Mouse (Mus musculus) C2C12 (cell line): ENCODE data around the gene Ubd. TPM values are rescaled to one million over a fixed set of nuclear protein-coding genes. Genes with fewer than 3 reads are reported as not detected.
A peak's percentile ranks its signal among the peaks of the same experiment; 100 is the strongest.

Source experiments
- H3K27me3 ChIP-seq: one replicate; pipeline ENCODE4 v1.6.1; 2011; ENCODE audit not compliant: control insufficient read depth, insufficient read depth, insufficient read length
- H3K36me3 ChIP-seq: one replicate; pipeline ENCODE4 v1.6.1; 2011; ENCODE audit not compliant: control insufficient read depth, insufficient read depth
- H3K4me3 ChIP-seq: one replicate; pipeline ENCODE4 v1.5.1; 2011; ENCODE audit warnings: mild to moderate bottlenecking, control low read depth; ENCODE audit not compliant: poor library complexity, insufficient read depth, severe bottlenecking
- H3K79me2 ChIP-seq: one replicate; pipeline ENCODE4 v1.6.1; 2011; ENCODE audit not compliant: control insufficient read depth, insufficient read depth
- H3K79me3 ChIP-seq: one replicate; pipeline ENCODE4 v1.6.1; 2011; ENCODE audit warnings: low read depth, control low read depth
- H3ac ChIP-seq: one replicate; pipeline ENCODE3; 2011; ENCODE audit warnings: low read depth; ENCODE audit not compliant: control insufficient read depth, insufficient read length
- CEBPB ChIP-seq: IDR thresholded peaks from one replicate; pipeline ENCODE4 v1.6.1; 2011; ENCODE audit warnings: low read depth, mild to moderate bottlenecking, control low read depth, moderate library complexity
- CTCF ChIP-seq: IDR thresholded peaks from one replicate; pipeline ENCODE4 v1.5.1; 2011; ENCODE audit not compliant: control insufficient read depth, insufficient read depth, insufficient read length
- FOSL1 ChIP-seq: IDR thresholded peaks from one replicate; pipeline ENCODE4 v1.8.0; 2011; ENCODE audit warnings: mild to moderate bottlenecking, low read length; ENCODE audit not compliant: poor library complexity, insufficient read depth, severe bottlenecking
- MAX ChIP-seq: IDR thresholded peaks from one replicate; pipeline ENCODE4 v1.6.1; 2011; ENCODE audit warnings: mild to moderate bottlenecking, control low read depth
- MYOD1 ChIP-seq: IDR thresholded peaks from one replicate; pipeline ENCODE4 v1.6.1; 2011; ENCODE audit warnings: low read depth; ENCODE audit not compliant: control insufficient read depth, insufficient read length
- MYOG ChIP-seq: IDR thresholded peaks from one replicate; pipeline ENCODE4 v1.6.1; 2011; ENCODE audit not compliant: control insufficient read depth, insufficient read length; ENCODE audit errors: extremely low read depth
- USF1 ChIP-seq: IDR thresholded peaks from one replicate; pipeline ENCODE4 v1.6.1; 2011; ENCODE audit warnings: low read depth, mild to moderate bottlenecking, control low read depth, moderate library complexity
- long read RNA-seq, 2 experiments: library from polyadenylated mRNA; unstranded; transcript quantifications; one replicate each; pipeline ENCODE4 v2.0.0; 2019 to 2020
- polyA plus RNA-seq: library from polyadenylated mRNA; unstranded; fragments of >200 nt; fragmentation: generic; extraction: Trizol; gene quantifications from one replicate; pipeline ENCODE4 v1.2.1, GENCODE M21; 2012; ENCODE audit warnings: missing spikeins

Gene Ubd
- not detected for polyA plus RNA-seq
- long read RNA-seq, experiment 1, result 0 reads
- long read RNA-seq, experiment 2, result 0 reads

DNA sequence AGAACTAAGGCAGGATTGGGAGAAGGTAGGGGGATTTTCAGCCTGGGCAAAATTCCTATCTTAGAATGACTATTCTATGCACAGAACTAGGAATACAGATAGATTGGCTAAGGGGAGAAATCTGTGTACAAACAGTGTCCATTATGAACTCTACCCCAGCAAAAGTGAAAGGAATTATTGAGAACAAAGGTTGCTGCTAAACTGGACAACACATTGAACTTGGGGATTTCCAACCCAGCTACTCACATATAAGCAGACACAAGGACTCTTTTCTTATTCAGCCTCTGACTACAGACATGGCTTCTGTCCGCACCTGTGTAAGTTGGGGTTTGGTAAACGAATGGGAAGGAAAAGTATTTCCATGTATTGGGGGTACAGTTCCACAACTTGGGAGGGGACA lies at the start of gene Ubd:
TSS of gene Ubd (plus strand) at position 237 of the 400 bp plus-strand sequence.
- H3K36me3 ChIP-seq, result no peaks in the 10 kb centered on the region
- H3K79me2 ChIP-seq, result no peaks in the 10 kb centered on the region
- H3K79me3 ChIP-seq, result no peaks in the 10 kb centered on the region
- no peak within 1 kb of the TSS for H3ac ChIP-seq
- no peaks in the 10 kb centered on the region for H3K27me3 ChIP-seq
- H3K4me3 ChIP-seq, result no peak within 1 kb of the TSS
- TF ChIP-seq CEBPB (no peak), MYOD1 (no peak), USF1 (no peak), CTCF (no peak), MAX (no peak), FOSL1 (no peak), MYOG (no peak)

DNA sequence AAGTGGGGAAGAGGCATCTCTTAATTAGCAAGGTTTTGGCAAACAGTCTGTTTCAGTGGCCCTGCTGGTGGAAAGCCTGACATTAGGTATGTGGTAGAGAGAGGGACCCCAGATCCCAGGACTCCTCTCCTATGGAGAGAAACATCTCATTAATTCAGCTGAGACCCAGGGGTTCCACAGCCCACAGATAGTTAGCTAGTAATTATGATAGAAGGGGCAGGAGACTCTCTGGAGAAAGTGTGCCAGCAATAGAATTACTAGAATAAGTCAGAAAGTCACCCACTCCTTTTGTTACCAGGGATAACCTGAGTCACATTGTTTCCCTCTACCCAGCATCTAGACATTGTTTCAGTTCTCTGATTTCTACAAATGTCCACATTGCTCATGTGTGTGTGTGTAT lies 32.3 kb upstream of the Ubd start, which contains the start of gene Olfr93:
TSS of gene Olfr93 (minus strand) at position 101 of the 400 bp plus-strand sequence.
- no peaks in the 10 kb centered on the region for H3K79me2 ChIP-seq
- no peaks in the 10 kb centered on the region for H3K36me3 ChIP-seq
- H3K79me3 ChIP-seq, result no peaks in the 10 kb centered on the region
- no peak within 1 kb of the TSS for H3ac ChIP-seq
- H3K27me3 ChIP-seq, result no peaks in the 10 kb centered on the region
- H3K4me3 ChIP-seq, result no peak within 1 kb of the TSS
- TF ChIP-seq MYOG (no peak), CTCF (no peak), MYOD1 (no peak)

DNA sequence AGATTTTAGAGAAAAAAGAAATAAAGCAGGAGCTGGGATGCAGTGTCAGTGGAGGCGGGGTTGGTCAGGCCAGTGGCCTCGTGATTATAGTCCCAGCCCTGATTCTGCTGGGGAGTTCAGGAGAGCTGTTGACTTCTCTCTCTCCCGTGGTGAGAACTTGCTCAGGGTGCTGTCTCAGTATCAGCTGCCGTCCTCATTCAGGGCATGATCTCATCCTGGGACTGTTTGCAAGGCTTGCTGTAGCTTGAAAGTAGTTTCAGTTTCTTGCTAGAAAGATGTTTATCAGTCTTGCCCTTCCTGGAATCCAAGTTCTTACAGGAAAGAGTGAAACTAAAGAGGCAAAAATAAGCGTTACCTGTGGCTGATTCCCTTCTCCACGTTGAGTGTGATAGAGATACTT lies 8.2 kb upstream of the Ubd start:
- H3ac ChIP-seq, result no peak overlapping the region
- TF ChIP-seq USF1, result no peak
- TF ChIP-seq CEBPB, result no peak
- no peak for TF ChIP-seq MYOD1
- TF ChIP-seq MAX, result no peak
- TF ChIP-seq CTCF, result no peak
- TF ChIP-seq MYOG, result no peak
- no peak for TF ChIP-seq FOSL1
- no peak overlapping the region for H3K4me3 ChIP-seq
- no peaks in the 10 kb centered on the region for H3K36me3 ChIP-seq
- H3K79me3 ChIP-seq, result no peaks in the 10 kb centered on the region
- H3K27me3 ChIP-seq, result no peaks in the 10 kb centered on the region
- H3K79me2 ChIP-seq, result no peaks in the 10 kb centered on the region

DNA sequence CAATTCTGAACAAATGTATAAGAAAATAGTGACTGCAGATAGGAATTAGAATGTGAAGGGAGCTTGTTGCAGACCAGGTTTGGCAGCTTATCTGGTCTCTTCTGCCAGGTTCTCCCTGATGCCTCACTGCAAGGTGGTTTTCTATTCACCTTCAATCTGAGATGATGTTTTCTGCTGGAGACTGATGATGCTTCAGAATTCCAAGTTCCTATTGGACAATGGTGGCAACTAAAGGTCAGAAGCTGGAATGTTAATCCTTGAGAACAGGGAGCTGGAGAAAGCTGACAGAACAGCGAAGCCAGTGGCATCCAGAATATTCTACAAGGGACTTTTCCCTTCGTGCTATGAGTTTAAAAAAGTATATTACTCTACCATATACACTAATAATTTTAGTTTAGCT lies 3.0 kb upstream of the Ubd start:
- Histone ChIP-seq H3K79me3 (no peaks in the 10 kb centered on the region), H3K4me3 (no peak overlapping the region), H3K79me2 (no peaks in the 10 kb centered on the region), H3K36me3 (no peaks in the 10 kb centered on the region), H3ac (no peak overlapping the region), H3K27me3 (no peaks in the 10 kb centered on the region)
- TF ChIP-seq USF1 (no peak), MAX (no peak), FOSL1 (no peak), CTCF (no peak), MYOD1 (no peak), MYOG (no peak), CEBPB (no peak)

DNA sequence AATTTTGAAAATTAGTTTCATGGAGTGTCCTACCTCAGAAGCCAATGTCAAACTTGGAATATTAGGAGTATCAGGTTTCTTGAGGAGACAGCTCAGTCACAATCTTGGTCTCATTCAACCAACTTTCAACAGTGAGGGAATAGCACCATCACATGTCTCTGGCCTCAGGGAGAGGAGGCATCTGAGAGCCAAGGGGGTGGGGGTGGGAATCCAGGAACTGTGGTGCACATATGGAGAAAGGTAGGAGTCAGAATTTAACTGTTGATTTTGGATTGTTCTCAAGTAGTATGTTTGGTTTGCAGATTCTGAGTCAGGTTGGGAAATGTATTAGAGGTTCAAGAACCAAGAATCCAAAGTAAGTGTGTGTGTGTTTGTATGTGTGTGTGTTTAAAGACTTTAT lies 660 bp upstream of the Ubd start:
- H3K36me3 ChIP-seq, result no peaks in the 10 kb centered on the region
- H3K79me2 ChIP-seq, result no peaks in the 10 kb centered on the region
- H3K4me3 ChIP-seq, result no peak overlapping the region

DNA sequence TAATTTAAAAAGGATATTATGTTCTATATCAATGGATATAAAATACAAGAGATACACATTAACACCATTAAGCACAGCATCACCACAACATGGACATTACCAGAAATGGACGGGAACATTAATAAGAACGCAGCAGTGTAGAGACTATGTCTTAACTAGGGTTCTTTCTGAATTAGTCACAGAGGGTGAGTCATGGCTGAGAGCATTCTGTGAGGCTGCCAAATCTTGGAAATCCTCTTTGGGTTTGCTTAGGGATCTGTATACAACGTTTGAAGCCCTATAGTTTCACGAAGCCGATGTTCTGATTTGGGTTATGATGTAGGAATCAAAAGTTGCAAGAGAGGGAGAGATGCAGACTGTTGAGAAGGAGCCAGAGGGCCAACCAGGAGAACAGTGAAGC lies 1.1 kb downstream of the Ubd start:
- no peak overlapping the region for H3K4me3 ChIP-seq
- TF ChIP-seq MAX (no peak), MYOG (no peak), FOSL1 (peak; percentile 61), CTCF (no peak), USF1 (no peak), CEBPB (no peak)
- H3K27me3 ChIP-seq, result no peaks in the 10 kb centered on the region
- no peaks in the 10 kb centered on the region for H3K79me3 ChIP-seq
- H3K79me2 ChIP-seq, result no peaks in the 10 kb centered on the region
- H3K36me3 ChIP-seq, result no peaks in the 10 kb centered on the region
- no peak overlapping the region for H3ac ChIP-seq

More for the DNA sequence above, 660 bp upstream of the Ubd start:
- TF ChIP-seq MAX (no peak), CEBPB (no peak), CTCF (no peak), FOSL1 (no peak), MYOD1 (no peak), MYOG (no peak), USF1 (no peak)
- Histone ChIP-seq H3K79me3 (no peaks in the 10 kb centered on the region), H3K27me3 (no peaks in the 10 kb centered on the region), H3ac (no peak overlapping the region)
